Mouse (Mus musculus): ENCODE measurements around the gene Hivep3. TPM values are rescaled to one million over a fixed set of nuclear protein-coding genes. Genes with fewer than 3 reads are reported as not detected.

Hivep3 gene
- polyA plus RNA-seq, 1 experiment: 1.4 TPM

DNA sequence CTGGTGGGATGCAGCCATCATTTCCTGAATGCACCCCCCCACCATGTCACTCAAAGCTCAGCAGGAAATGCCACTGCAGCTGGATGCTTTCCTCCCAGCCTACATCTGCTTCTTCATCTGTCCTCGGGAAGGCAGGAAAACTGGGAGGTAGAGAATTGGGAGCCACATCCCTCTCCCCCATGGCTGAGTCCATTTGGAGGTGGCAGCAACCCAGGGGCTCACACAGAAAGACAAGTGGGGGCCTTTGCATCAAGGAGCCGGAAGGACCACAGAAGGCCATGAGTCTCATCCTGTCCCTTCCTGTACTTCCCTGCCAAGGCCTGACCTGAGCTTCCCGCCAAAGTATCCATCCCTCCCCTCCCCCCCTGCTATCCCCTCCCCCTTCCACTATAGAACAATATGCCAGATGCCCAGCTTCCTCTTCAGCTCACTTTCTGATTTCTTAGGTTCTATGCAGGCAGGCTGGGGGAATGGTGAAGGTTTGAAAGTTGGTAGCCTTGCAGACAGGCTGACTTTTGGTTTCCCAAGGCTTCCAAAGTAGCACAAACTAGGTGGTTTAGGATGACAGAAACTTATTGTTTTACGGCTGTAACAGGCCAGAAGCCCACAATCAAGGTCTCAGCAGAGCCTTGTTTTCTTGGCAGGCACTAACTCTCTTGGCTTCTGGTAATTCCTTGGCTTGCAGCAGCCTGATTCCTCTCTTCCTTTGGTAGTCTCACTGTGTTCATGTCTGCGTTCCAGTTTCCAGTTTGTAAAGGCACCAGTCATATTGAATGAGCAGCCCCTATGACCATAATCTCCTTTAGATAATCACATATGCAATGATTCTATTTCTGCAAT lies 46.2 kb downstream of the Hivep3 start:
- Histone ChIP-seq H3ac (ENCODE audit: control insufficient read depth, insufficient read length, low read depth) (no peak overlapping the region), H3K27me3 (ENCODE audit: control insufficient read depth, insufficient read depth, insufficient read length) (no peaks in the 10 kb centered on the region)
- TF ChIP-seq MAX (IDR thresholded peaks at IDR 0.05) (no peak), MYOD1 (IDR thresholded peaks at IDR 0.05; ENCODE audit: control insufficient read depth, insufficient read length, low read depth) (no peak), CTCF (IDR thresholded peaks at IDR 0.05; ENCODE audit: control insufficient read depth, insufficient read depth, insufficient read length) (no peak), USF1 (IDR thresholded peaks at IDR 0.05; ENCODE audit: low read depth) (no peak), CEBPB (IDR thresholded peaks at IDR 0.05; ENCODE audit: low read depth) (no peak)

DNA sequence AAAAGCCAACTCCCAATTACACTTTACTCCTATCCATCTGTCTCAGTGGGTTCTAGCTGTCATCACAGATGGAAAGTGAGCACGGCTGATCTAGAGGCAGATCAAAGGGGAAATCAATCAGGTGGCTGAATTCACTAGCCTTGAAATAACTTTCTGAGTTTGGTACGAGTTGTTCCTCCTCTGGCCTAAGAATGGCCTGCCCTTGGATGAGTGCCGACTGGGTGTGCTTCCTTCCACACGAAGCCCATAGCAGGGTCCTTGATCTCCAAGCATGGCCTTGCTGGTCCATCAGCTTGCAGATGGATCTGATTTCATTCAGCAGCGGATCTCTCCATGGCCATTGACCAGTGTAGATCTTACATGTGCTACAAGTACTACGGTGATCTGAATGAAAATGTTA lies 47.3 kb downstream of the Hivep3 start:
- H3K4me3 ChIP-seq (ENCODE audit: insufficient read depth, poor library complexity, severe bottlenecking): no peak overlapping the region
- H3K79me2 ChIP-seq (ENCODE audit: control insufficient read depth, insufficient read depth): no peaks in the 10 kb centered on the region
- TF ChIP-seq CEBPB (IDR thresholded peaks at IDR 0.05; ENCODE audit: low read depth) (no peak), FOSL1 (IDR thresholded peaks at IDR 0.05; ENCODE audit: insufficient read depth, low read length, poor library complexity, severe bottlenecking) (no peak), CTCF (IDR thresholded peaks at IDR 0.05; ENCODE audit: control insufficient read depth, insufficient read depth, insufficient read length) (no peak), MAX (IDR thresholded peaks at IDR 0.05) (no peak), USF1 (IDR thresholded peaks at IDR 0.05; ENCODE audit: low read depth) (no peak), MYOG (IDR thresholded peaks at IDR 0.05; ENCODE audit: control insufficient read depth, extremely low read depth, insufficient read length) (no peak), MYOD1 (IDR thresholded peaks at IDR 0.05; ENCODE audit: control insufficient read depth, insufficient read length, low read depth) (no peak)
- no peaks in the 10 kb centered on the region for H3K79me3 ChIP-seq (ENCODE audit: low read depth)
- H3K36me3 ChIP-seq (ENCODE audit: control insufficient read depth, insufficient read depth): no peaks in the 10 kb centered on the region
- H3ac ChIP-seq (ENCODE audit: control insufficient read depth, insufficient read length, low read depth): no peak overlapping the region
- no peaks in the 10 kb centered on the region for H3K27me3 ChIP-seq (ENCODE audit: control insufficient read depth, insufficient read depth, insufficient read length)

More for the DNA sequence above, 46.2 kb downstream of the Hivep3 start:
- H3K4me3 ChIP-seq (ENCODE audit: insufficient read depth, poor library complexity, severe bottlenecking): no peak overlapping the region
- H3K79me3 ChIP-seq (ENCODE audit: low read depth): no peaks in the 10 kb centered on the region
- no peaks in the 10 kb centered on the region for H3K79me2 ChIP-seq (ENCODE audit: control insufficient read depth, insufficient read depth)
- H3K36me3 ChIP-seq (ENCODE audit: control insufficient read depth, insufficient read depth): no peaks in the 10 kb centered on the region

DNA sequence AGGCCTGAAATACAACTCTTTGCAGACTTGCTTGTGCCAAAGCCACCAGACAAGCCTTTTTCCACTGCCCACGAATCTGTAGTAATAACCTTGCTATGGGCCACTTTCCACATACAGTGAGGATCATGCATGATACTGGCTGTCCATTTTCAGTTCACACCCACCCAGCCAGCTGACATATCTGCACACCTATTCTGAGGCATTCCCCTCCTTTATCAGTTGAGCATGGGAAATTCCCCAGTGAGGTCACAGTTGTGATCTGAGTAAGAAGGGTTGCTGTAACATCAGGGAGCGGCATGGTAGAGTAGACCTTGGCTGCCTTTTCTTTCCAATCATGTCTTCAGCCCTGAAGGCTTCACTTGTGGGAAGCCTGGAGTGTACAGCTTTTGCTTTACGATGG lies 51.4 kb downstream of the Hivep3 start:
- Histone ChIP-seq H3K36me3 (ENCODE audit: control insufficient read depth, insufficient read depth) (no peaks in the 10 kb centered on the region), H3K79me2 (ENCODE audit: control insufficient read depth, insufficient read depth) (no peaks in the 10 kb centered on the region), H3K79me3 (ENCODE audit: low read depth) (no peaks in the 10 kb centered on the region), H3K4me3 (ENCODE audit: insufficient read depth, poor library complexity, severe bottlenecking) (no peak overlapping the region), H3K27me3 (ENCODE audit: control insufficient read depth, insufficient read depth, insufficient read length) (no peaks in the 10 kb centered on the region), H3ac (ENCODE audit: control insufficient read depth, insufficient read length, low read depth) (no peak overlapping the region)
- TF ChIP-seq CTCF (IDR thresholded peaks at IDR 0.05; ENCODE audit: control insufficient read depth, insufficient read depth, insufficient read length) (no peak), MAX (IDR thresholded peaks at IDR 0.05) (no peak), MYOD1 (IDR thresholded peaks at IDR 0.05; ENCODE audit: control insufficient read depth, insufficient read length, low read depth) (no peak), FOSL1 (IDR thresholded peaks at IDR 0.05; ENCODE audit: insufficient read depth, low read length, poor library complexity, severe bottlenecking) (no peak), CEBPB (IDR thresholded peaks at IDR 0.05; ENCODE audit: low read depth) (no peak), USF1 (IDR thresholded peaks at IDR 0.05; ENCODE audit: low read depth) (no peak), MYOG (IDR thresholded peaks at IDR 0.05; ENCODE audit: control insufficient read depth, extremely low read depth, insufficient read length) (no peak)

DNA sequence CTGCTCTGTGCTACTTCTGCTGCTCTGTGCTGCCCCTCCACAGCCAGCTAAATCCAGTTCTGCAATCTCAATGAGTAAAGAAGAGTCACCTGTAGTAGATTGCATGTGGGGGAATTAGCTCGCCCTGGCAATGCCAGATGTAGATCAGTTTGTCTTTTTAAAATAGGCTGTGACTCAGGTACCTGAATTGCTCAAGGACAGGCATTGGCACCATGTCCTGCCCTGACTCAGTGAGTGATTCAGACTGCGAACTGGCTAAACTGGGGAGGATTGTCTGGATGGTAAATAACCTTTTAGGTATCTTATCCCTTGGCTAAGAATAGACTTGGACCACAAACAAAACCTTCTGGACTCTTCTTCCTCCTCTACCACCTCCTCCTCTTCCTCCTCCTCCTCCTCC lies 52.7 kb downstream of the Hivep3 start:
- H3ac ChIP-seq (ENCODE audit: control insufficient read depth, insufficient read length, low read depth): no peak overlapping the region
- H3K79me3 ChIP-seq (ENCODE audit: low read depth): no peaks in the 10 kb centered on the region
- H3K27me3 ChIP-seq (ENCODE audit: control insufficient read depth, insufficient read depth, insufficient read length): no peaks in the 10 kb centered on the region
- no peak for TF ChIP-seq FOSL1 (IDR thresholded peaks at IDR 0.05; ENCODE audit: insufficient read depth, low read length, poor library complexity, severe bottlenecking)
- no peak for TF ChIP-seq MYOD1 (IDR thresholded peaks at IDR 0.05; ENCODE audit: control insufficient read depth, insufficient read length, low read depth)
- no peak for TF ChIP-seq MAX (IDR thresholded peaks at IDR 0.05)
- TF ChIP-seq USF1 (IDR thresholded peaks at IDR 0.05; ENCODE audit: low read depth): no peak
- no peak for TF ChIP-seq CTCF (IDR thresholded peaks at IDR 0.05; ENCODE audit: control insufficient read depth, insufficient read depth, insufficient read length)
- no peak for TF ChIP-seq MYOG (IDR thresholded peaks at IDR 0.05; ENCODE audit: control insufficient read depth, extremely low read depth, insufficient read length)
- TF ChIP-seq CEBPB (IDR thresholded peaks at IDR 0.05; ENCODE audit: low read depth): peak; percentile 59
- H3K36me3 ChIP-seq (ENCODE audit: control insufficient read depth, insufficient read depth): no peaks in the 10 kb centered on the region
- H3K79me2 ChIP-seq (ENCODE audit: control insufficient read depth, insufficient read depth): no peaks in the 10 kb centered on the region
- H3K4me3 ChIP-seq (ENCODE audit: insufficient read depth, poor library complexity, severe bottlenecking): no peak overlapping the region

DNA sequence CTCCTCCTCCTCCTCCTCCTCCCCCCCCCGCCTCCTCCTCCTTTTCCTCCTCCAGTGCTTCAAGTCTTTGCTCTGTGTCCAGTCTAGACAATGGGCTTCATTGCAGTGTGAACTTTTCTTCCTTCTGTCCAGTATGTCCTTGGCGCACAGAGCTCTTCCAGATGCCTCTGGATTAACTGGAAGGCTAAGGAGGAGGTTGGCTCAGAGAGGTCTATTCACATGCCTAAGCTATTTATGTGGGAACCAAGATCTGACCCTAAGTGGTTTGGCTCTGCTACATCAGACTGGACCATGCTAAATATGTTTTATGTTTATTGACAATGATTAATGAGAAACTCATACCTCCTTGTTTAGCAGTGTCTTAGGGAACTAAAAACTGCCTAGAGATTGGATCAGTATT lies 53.1 kb downstream of the Hivep3 start:
- TF ChIP-seq MYOD1 (IDR thresholded peaks at IDR 0.05; ENCODE audit: control insufficient read depth, insufficient read length, low read depth) (no peak), CTCF (IDR thresholded peaks at IDR 0.05; ENCODE audit: control insufficient read depth, insufficient read depth, insufficient read length) (no peak), MYOG (IDR thresholded peaks at IDR 0.05; ENCODE audit: control insufficient read depth, extremely low read depth, insufficient read length) (no peak), CEBPB (IDR thresholded peaks at IDR 0.05; ENCODE audit: low read depth) (no peak), USF1 (IDR thresholded peaks at IDR 0.05; ENCODE audit: low read depth) (no peak), FOSL1 (IDR thresholded peaks at IDR 0.05; ENCODE audit: insufficient read depth, low read length, poor library complexity, severe bottlenecking) (no peak), MAX (IDR thresholded peaks at IDR 0.05) (no peak)
- Histone ChIP-seq H3K36me3 (ENCODE audit: control insufficient read depth, insufficient read depth) (no peaks in the 10 kb centered on the region), H3K27me3 (ENCODE audit: control insufficient read depth, insufficient read depth, insufficient read length) (no peaks in the 10 kb centered on the region), H3K79me3 (ENCODE audit: low read depth) (no peaks in the 10 kb centered on the region), H3K4me3 (ENCODE audit: insufficient read depth, poor library complexity, severe bottlenecking) (no peak overlapping the region), H3K79me2 (ENCODE audit: control insufficient read depth, insufficient read depth) (no peaks in the 10 kb centered on the region), H3ac (ENCODE audit: control insufficient read depth, insufficient read length, low read depth) (no peak overlapping the region)
